Mouse (Mus musculus) ES-E14 (cell line): ENCODE measurements around the gene Inpp5k.

ENCODE experiments used
- CHD2 ChIP-seq: IDR thresholded peaks from 2 replicates; pipeline ENCODE4 v1.6.1; 2014; ENCODE audit warnings: mild to moderate bottlenecking, low read depth, low read length, inconsistent platforms
- HCFC1 ChIP-seq: IDR thresholded peaks from 2 replicates; pipeline ENCODE4 v1.6.1; 2012; ENCODE audit warnings: low read length, inconsistent platforms, borderline replicate concordance; ENCODE audit not compliant: insufficient read depth

DNA sequence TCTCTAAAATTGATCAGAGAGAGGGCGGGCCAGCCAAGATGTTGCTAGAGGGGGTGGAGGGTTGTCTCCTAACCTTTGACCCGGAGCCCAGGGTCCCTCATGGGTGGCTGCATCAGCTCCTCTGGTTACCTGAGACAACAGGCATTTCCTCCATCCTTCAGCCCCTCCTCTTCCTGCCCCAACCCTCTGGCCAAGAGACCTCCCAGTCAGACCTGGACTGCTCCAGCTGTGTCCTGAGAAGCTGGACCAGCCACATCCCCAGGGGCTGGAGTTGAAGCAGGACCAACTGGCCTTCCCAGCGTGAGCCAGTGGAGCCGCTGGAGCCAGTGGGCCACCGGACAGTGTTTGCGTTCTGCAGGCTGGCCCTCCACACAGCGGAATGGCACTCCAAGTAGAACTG is 19.5 kb downstream of the Inpp5k start, which contains the start of gene Myo1c:
- TF ChIP-seq HCFC1 (no peak), CHD2 (no peak)
